Mouse (Mus musculus) layer of hippocampus, postnatal 10 days (tissue): Measurements from ENCODE around the gene Mapkapk5. TPM values are rescaled to one million over a fixed set of nuclear protein-coding genes. Genes with fewer than 3 reads are reported as not detected.
A peak's percentile ranks its signal among the peaks of the same experiment; 100 is the strongest.

Experiments used
- DNase-seq, 2 experiments: peaks; one replicate each; pipeline ENCODE4 v3.0.0; 2021; ENCODE audit warnings: low spot score in 2 of 2
- long read RNA-seq: library from polyadenylated mRNA; stranded (forward); transcript quantifications from one replicate; pipeline ENCODE4 v2.0.0, GENCODE M21; 2023
- total RNA-seq, 2 experiments: library from RNA; stranded (reverse); gene quantifications; 2 replicates each; pipeline ENCODE4 v1.2.3; 2021

Gene Mapkapk5
- 10 to 100 TPM; 78.4 to 84.6 TPM for total RNA-seq
- long read RNA-seq, partial matches to known transcripts, result 2 of 13 reads
- long read RNA-seq, other reads (novel, unspliced or antisense), result 2 of 13 reads

- DNase-seq, result peak; percentile 98 to 99
Measured at GRCm38 (mm10) chr5:121545793-121546529, at the start of gene Mapkapk5. Gene Mapkapk5 (minus strand): TSS chr5:121545905.

DNA sequence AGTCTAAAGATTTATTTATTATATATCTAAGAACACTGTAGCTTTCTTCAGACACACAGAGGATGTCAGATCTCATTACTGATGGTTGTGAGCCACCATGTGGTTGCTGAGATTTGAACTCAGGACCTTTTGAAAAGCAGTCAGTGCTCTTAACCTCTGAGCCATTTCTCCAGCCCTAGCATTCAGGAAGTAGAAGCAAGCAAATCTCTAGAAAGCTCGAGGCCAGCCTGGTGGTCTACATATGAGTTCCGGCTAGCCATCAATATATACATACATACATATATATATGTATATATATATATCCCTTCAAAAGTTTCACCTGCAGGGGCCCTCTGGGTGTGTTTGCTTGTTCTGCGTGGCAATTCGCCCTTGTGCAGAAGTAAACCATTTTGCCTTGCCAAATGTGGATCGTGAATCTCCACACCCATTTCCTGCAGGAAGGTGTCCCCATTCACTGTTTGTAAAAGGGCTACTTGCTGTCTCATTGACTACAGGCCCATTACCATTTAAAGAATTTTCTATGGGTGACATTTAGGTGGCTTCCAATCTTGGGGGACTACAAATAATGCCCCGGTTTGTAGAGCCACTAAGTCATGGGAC is 49.1 kb upstream of the Mapkapk5 start:
- DNase-seq, result no peak

DNA sequence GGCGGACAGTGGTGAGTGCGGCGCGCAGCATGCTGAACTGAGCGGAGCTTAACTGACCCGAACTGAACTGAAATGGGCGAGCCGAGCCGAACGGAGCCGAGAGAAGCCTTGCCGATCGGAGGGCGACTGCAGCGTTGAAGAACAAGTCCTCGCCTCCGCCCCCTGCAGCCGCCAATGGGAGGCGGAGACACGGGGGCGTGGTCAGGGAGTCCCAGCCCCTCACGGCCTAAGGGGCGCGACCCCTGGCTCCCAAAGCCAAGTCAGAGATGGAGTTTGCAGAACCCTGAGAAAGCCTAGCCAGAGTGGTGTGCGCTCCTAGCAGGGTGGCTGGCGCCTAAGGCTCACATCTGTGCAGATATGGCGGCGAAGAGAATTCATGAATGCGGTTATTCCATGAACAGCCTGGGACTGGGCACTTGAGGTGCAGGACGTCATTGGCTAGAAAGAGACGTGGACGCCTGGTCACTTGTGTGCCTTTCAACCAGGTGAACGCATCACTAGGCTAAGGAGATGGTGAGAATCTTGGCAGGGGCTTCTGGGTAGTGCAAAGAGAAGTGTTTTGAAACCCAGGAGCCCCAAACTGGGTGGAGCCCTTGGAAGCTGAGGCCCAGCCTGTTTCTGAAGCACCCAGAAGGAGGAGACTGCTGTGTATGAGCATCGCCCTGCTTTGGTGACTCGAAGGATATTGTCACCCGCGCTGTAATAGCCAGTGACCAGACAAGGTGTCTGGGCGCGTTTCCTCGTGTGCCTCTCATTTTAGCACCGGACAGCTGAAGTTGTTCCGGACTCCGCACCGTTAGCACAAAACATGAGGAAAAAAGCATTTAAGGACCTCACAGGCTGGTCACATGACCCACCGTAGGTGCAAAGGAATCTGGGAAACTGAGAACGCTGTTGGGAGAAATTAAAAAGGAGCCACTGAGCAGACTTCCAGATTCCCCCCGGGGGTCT is 48.0 kb upstream of the Mapkapk5 start, which contains the start of gene Aldh2:
Gene Aldh2 (minus strand): TSS at position 374 of the 951 bp plus-strand sequence.
- DNase-seq, result peak; percentile 77 to 82

DNA sequence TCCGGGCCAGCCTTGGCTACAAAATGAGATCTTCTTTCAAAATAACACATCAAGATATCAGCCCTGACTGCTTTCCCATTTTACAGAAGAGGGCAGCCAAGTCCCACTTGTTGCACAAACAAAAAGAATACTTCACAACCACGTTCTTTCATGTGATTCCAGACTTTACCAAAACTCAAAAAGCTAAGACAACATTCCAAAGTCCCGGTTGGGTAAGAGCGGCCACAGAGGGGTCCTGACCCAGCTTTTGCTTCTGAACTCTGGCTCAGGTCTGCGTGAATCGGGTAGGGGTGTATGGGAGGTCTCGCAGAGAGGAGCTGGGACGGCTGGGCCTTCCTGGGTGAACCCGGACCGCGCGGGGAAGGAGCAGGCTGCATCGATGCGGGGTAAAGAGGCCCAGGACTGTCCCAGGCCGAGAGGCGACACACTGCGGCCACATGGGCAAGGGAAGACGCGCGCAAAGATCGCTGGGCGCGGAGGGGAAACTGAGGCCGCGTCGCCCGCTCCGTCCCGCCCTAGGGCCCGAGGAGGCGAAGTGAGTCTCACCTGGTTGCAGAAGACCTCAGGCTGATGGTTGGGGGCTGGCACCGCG is 47.2 kb upstream of the Mapkapk5 start:
- no peak for DNase-seq

DNA sequence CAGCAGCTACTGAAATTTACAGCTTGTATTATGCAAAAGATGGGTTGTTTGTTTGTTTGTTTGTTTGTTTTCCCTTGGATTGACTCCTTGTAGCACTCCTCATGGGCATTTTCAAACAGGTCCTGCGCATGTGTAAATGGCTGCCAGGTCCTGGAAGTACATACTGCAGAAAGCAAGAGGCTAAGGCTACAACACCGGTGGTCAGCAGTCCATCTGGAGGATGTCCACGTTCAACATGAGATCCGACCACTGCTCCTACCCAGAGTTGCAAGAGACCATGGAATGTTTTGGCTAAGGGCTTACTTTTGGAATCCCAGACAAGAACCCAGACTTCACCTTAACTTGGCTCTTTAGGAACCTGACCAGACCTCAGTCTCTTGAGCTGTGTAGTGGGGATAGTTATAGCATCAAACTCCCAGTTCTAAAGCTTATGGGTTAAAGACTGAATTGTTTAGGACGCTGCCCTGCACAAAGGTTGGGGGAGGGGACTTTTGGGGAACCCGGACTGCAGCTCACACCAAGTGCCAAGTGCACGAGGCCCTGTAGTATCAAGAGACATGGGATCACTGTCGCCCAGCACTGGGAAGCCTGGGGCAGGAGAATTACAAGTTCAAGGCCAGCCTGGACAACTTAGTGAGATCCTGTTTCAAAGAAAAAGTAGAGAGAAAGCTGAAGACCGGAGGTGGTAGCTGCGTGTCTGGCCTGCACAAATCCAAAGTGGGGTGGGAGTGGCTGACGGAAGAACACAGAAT is 46.5 kb upstream of the Mapkapk5 start:
- DNase-seq, result no peak

- peak in 1 of 2 experiments; percentile 14 for DNase-seq
Measured at GRCm38 (mm10) chr5:121591417-121592063, 45.8 kb upstream of the Mapkapk5 start.

DNA sequence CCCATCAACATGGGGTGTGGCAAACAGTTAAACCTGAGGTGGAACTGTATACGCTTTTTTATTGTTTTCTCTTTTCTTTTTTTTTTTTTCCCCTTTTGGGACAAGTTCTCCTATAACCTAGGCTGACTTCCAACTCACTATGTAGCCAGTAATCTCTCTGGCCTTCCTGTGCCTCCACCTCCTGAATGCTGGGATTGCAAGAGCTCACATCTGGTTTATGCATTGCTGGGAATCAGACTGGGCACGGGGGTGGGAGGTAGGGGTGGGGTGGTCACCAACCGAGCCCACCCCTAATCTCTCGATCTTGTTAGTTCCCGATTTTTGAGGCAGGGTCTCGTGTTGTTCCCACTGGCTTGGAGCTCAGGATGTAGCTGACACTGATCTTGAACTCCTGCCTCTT is 44.2 kb upstream of the Mapkapk5 start:
- DNase-seq, result no peak

DNA sequence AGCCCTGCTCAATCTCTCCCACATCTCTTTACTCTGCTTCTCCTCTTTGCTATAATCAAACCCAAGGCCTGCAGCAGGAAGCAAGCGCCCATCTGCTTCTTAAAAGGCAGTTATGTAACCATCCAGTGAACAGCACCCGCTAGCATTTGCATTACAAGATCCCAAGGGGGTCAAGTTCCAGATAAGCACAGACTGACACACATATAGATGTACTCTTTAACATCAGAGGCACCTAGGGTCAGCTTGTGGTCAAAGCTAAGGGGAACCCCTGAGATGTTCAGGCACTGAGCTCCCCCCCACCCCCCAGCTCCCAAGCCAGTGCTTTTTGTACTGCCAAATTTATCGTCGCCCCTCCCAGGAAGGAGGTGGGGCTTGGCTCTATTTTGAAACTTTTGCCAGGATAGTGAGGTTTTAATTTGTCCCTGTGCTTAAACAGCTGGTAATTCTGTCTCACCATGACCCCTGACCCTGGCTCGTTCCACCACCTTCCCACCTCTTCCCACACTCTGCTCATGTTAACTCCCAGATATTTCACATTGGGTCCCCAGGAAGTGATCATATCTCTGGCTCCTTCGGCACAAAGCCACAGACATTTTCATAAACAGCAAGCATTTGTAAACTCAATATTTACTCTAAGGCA is 40.8 kb upstream of the Mapkapk5 start:
- no peak for DNase-seq

GRCm38 (mm10) chr5:121585699-121586098 is 40.0 kb upstream of the Mapkapk5 start:
- DNase-seq, result no peak

- no peak for DNase-seq
Measured at GRCm38 (mm10) chr5:121585005-121585404, 39.3 kb upstream of the Mapkapk5 start.

GRCm38 (mm10) chr5:121583765-121584501 is 38.2 kb upstream of the Mapkapk5 start:
- DNase-seq, result peak; percentile 76 to 81

GRCm38 (mm10) chr5:121581945-121582344 is 36.2 kb upstream of the Mapkapk5 start:
- no peak for DNase-seq

- no peak for DNase-seq
Measured at GRCm38 (mm10) chr5:121576927-121577488, 31.3 kb upstream of the Mapkapk5 start.

DNA sequence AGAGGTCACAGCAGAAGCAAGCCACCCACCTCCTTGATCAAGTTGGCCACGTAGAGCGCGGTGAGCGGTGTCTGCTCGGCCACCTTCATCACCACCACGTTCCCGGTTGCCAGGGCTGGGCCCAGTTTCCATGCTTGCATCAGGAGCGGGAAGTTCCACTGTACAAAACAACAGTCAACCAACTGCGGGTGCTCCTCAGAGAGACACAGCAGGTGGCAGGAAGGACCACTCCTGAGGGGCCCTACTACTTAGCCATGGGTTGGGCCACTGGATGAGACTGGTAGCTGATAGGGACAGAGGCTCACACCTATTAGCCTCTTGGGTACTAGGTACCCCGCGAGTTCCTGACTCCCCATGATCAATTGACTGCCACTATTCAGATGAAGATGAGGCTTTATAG is 30.2 kb upstream of the Mapkapk5 start:
- DNase-seq, result no peak

- DNase-seq, result no peak
Measured at GRCm38 (mm10) chr5:121574145-121574544, 28.4 kb upstream of the Mapkapk5 start.

- DNase-seq, result no peak
Measured at GRCm38 (mm10) chr5:121570787-121571186, 25.1 kb upstream of the Mapkapk5 start.

GRCm38 (mm10) chr5:121569881-121570420 is 24.2 kb upstream of the Mapkapk5 start:
- DNase-seq, result no peak
